Mouse (Mus musculus): Measurements from ENCODE around the gene Ccdc34. TPM values are rescaled to one million over a fixed set of nuclear protein-coding genes. Genes with fewer than 3 reads are reported as not detected.

Ccdc34 gene
- 1 to 10 TPM; 4.5 to 6.6 TPM for polyA plus RNA-seq (2017; shearing (Covaris generic))

DNA sequence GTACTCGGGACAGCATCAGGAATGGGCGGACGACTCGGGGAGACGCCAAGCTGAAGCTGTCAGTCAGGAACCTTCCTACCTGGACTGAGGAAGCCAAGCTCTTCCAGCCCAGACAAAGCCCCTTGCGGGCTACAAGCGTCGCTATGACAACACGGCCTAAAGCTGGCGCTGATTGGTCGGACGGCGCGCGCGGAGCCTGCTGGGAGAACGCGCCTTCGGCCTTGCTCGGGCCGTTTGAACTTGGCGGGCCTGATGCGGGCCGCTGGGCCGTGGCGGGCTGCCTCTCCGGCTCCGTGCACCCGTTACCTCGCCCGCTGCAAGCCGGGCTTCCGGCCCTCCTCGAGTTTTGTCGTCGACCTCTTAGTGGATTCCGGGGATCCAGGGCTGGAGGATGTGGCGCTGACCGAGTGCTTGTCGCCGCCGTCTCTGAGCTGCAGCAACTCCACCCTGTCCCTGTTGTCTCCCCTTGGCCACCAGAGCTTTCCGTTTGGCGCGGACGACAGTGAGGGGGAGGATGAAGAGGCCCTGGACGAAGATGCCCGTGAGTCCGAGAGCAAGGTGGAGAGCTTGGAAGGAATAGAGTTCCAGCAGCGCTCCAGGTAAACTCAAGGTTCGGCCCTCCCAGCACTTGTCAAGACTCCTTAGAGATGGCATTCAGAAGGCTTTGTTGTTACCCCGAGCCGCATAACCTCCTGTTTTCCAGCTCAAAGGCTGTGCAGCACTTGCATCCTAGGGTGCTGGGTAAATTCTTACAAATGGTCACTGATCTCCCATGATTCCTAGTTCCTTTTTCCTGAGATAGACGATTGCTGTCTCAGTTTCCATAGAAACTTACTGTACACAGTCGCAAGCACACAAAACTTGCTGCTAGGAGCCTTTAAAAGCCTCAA lies at the start of gene Ccdc34:
Gene Ccdc34, plus strand, starts transcription at position 202 of the 890 bp plus-strand sequence.
- peak; percentile 96 for ATAC-seq

DNA sequence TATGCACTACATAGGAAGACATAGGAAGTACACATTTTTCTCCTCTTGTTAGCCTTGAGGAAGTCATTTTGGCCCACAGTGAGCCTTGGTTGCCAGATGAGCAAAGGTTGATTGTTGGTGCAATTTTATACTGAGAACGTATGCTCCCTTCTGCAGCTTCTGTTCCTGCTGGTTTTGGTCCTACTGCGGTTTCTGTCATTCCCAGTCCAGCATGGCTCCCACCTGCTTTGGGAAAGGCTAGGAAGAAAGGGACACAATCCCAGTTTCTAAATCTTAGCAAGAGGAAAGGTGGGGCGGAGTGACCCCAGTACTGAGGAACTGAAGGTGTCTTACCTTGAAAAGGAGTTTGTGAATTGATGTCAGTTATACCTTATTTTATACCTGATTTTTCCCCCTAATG lies 48.2 kb upstream of the Ccdc34 start:
- no peak for ATAC-seq

DNA sequence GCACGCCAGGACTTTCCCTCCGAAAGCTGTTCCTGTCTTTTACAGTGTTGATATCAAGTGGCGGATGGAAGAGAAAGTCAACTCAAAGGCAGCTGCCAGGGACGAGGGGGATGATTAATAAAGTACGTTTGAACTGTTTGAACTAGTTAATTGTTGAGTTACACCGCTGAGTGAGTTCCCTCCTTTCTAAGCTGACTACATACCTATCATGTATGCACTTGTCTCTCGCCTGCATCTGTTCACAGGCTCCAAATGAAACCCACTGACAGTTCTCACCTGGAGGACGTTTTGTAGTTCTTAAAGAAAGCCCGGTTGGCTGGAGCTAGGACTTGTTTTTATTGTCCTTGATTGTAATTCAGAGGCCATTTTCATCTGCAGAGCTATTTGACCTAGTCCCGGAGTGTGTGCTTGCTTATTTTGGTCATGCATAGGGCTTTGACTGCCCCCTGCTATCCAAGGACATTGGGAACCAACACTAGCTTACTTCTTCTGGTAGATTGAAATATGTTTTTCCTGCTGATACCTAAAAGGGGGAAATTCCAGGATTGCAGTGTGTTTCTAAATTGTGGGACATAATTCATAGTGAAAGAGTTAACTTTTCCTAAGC lies 47.6 kb upstream of the Ccdc34 start:
- ATAC-seq = no peak

DNA sequence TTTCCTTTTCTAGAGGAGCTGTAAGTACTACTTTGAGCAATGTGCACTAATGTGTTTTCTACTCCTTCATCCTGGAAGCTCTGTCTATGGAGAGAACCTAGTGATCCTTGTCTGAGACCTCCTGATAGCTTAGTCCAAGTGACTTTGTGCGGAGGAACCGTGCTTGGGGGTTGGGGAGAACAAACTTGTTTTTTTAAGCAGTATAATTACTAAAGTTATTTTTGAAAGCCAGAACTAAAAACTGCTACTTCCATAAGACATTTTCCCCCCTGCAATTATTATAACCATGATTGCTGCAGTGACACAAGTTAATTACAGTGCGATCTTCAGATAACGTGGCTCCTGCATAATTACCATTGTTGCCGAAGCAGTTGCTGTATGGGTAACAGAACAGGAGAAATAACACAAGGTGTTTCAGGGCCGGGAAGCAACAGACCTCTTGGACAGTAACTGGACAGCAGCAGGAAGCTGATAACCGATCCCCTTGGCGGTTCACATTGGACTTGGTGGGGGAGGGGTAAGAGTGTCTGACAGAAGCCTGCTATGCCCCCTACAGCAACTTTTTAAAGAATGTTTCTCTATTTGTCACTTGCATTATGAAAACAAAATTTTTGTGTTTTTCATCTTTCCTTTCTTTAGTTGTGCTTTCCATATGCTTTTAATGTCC lies 46.7 kb upstream of the Ccdc34 start:
- no peak for ATAC-seq

DNA sequence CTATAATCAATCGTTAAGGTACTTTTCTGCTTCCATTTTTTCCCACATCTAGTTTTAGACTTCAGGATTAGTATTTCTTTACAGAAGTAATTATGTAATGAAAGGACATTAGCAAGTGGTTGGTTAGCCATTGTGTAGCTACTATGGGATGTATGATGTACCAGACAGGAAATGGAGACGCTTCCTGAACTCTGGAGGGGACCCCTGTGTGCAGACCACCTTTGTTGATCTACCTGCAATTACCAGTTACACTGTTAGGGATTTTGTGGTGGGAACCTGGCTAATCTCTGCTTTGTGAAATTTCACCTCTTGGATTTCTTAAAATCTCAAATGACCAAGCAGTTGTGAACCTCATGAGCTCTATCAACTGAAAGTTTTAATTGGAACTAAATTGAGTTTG lies 45.3 kb upstream of the Ccdc34 start:
- ATAC-seq = no peak

DNA sequence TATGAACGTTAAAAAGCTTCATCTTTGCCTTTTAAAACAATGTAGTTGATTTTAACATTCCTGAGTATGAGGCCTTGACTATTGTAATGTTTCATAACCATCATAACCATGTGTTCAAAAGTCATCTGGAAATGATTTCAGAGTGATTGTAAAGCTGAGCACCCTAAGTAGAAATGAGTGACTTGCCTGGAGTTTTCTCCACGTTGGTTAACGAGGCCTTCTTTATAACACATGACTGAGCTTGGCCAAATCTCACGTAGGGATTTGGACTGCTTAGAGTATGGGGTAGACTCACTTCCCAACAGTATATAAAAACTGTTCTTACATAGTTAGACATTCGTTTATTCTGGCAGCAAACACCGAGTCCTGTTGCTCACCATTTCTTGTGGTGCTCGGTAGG lies 44.7 kb upstream of the Ccdc34 start:
- no peak for ATAC-seq

DNA sequence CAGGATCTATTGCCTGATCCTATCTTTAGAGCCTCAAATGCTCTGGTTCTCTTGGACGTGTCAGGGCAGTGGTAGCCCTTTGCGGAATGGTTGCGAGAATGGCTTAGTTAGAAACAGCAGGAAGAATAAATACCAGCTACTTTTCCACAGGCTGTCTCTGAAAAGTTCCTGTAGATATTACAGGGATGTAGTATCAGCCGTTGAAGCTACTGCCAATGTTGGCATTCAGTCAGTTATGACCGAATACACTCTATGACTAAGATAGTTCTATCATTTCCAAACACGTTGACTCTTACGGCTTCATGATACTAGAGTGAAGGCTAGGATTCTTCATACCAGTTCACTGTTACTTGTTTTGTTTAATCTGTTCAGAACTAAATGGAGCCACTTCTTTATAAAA lies 42.8 kb upstream of the Ccdc34 start:
- no peak for ATAC-seq

DNA sequence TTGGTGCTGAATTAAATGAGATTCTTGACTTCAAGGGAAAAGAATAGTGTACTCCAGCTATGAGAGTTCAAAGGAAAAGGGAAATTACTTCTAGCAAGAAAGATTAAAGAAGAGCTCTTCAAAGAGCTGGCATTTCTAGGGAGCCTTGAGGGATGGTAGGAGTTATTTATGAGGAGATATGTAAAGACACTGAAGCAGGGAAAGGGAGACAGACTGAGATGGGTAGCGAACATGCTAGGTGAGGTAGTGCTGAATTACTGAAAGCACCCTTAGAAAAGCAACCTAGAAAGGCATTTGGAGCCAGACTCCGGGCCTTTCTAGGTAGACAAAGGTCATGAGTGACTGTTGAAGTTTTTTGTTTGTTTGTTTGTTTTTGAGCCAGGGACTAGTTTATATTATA lies 41.4 kb upstream of the Ccdc34 start:
- no peak for ATAC-seq

DNA sequence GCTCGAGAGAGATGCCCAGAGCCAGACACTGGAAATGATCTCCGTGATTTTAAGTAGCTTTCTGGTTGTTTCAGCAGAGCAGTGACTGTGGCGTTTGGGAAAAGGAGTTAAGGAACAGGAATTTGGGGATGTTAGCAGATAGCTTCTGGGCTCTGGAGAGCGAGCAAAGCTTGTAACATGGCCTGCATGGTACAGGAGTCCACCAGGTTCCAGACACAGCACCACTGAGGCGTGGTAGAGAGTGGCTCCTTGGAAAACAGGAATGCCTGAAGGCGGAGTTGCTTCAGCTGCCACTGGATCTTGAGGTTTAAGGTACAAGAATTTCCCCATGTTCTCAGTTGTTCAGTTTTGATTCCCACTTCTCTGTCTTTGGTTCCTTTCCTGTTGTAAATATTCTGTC lies 40.3 kb upstream of the Ccdc34 start:
- no peak for ATAC-seq

DNA sequence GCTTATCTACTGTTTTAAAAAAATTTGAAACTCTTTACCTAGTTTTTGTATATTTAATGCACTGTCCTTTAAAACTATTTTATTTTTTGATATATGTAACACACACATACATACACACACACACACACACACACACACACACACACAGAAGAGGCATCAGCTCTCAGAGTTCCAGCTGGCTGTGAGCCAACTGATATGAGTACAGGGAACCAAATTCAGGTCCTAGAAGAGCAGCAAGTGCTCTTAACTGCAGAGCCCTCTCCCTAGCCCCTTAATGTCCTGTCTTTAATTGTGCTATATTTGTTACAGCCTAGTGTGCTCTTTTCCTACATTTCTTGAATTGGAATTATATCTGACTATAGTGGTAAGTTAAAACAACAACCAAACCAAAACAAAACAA lies 38.4 kb upstream of the Ccdc34 start:
- ATAC-seq = no peak

DNA sequence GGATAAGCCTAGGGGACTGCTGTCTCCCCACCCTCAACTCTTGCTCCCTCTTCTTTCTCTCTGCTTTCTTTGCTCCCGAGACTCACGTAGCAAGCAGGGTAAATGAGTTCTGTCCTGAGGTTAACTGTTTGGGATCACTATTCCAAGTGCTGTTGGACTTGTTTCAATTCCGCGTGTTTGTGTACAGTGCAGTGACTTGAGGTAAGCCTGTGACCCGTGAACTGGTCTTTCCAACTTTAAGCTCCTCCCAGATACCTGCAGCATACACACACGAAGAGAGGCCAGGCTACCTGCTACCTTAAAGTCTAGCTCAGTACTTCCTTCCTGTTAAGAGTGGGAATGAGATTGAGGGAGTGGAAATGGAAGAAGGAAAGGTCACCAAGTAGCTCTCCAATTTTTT lies 34.2 kb upstream of the Ccdc34 start:
- no peak for ATAC-seq

DNA sequence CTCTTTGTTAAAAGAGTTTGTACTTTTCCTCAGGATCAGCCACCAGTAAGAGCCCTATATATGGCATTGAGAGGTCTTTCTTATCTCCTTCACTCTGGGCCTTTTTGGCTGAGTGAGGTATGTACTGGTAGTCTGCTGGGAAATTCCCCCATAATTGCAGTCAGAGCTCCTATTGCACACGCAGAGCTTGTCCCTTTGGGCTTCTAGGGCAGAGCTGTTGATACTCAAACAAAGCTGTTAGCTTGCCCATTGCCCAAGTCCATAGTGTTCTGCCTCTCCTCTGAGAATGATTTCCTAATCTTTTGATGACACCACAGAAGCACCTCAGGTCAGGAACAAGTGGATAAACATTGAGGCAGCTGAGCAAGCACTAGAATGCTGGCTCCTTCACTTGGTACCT lies 32.7 kb upstream of the Ccdc34 start:
- no peak for ATAC-seq

DNA sequence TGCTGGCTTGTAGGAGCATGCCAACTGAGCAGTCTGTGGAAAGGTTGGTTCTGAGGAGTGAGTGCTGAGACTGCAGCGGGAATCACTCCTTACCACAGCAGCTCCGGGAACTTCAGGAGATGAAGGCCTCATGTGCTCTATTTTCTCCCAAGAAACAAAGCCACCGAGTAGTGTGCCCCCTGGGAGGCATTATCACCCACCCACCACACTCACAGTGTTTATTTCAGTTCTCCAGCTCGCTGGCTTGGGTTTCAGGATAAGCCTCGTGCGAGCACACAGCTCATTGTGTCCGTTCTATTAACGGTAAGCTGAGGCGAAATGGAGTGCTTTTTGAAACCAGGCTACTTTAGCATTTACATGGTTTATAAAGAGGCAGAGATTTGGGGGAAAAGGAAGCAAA lies 32.1 kb upstream of the Ccdc34 start:
- ATAC-seq = no peak

DNA sequence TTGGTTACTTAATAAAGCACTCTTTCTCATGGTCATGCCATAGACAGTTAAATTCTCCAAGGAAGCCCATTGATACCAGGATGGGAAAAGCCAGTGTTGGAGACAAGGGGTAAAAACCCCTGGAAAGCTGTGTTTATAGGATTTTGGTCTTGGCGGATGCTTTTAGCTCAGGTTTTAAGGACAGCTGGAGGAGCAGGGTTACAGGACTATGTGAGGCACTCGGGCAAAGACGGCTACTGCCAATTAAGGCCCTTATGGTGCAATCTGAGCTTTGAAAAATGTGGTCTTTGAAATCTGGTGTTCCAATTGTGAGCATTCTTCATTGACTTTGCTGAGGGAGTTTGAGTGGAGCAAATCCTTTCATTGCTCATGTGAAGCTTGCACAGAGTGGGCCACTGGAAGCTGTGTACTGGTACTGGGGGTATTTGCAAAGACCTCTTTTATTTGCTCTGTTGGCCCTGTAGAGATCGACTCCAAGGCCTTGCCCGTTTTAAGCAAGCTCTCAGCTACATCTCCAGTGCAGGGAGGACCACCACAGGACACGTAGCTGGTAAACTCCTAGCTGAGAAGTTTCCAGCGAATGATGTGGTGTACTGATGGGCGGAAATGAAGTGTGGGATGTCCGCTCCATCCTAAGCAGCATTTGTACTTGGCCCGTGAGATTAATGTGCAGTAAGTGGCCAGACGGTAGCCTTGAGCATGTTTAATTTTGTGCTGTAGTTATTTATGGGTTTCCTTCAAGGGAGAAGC lies 31.4 kb upstream of the Ccdc34 start:
- ATAC-seq = no peak

DNA sequence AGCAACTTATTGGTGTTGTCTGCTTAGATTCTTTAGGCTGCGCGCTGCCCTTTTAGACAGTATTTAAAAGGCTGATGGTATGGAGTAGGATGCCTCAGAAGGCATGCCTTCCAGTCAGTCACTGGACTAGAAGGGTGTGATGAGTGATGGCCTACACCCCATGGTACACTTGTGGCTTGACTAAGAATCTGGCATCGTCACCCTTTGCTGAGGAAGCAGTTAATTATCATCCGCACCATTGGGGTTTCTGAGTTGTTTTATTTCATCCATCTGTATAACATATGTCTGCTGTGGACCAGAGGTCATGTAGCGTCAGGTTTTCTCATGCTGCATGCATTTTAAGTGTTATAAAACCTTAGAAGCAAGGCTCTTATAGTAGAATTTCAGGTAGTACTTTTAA lies 29.7 kb upstream of the Ccdc34 start:
- ATAC-seq = no peak

DNA sequence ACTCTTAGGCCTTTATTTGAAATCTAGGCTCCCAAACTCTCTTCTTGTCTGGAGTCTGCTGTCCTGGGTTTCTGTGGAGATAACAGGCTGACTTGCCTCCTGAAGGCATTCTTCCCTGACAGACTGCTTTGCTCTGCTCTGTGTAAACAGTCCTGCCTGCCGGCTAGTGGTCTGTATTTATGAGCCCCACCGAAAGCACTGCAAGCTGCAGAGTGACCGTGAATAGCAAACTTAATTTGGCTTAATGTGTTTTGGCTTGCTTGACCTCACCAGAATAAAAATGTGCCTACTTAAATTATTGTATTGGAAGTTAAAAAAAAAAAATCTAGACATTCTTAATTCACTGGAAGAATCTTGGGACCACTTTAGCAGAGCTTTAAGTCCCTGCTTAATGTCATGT lies 28.4 kb upstream of the Ccdc34 start:
- ATAC-seq = no peak

DNA sequence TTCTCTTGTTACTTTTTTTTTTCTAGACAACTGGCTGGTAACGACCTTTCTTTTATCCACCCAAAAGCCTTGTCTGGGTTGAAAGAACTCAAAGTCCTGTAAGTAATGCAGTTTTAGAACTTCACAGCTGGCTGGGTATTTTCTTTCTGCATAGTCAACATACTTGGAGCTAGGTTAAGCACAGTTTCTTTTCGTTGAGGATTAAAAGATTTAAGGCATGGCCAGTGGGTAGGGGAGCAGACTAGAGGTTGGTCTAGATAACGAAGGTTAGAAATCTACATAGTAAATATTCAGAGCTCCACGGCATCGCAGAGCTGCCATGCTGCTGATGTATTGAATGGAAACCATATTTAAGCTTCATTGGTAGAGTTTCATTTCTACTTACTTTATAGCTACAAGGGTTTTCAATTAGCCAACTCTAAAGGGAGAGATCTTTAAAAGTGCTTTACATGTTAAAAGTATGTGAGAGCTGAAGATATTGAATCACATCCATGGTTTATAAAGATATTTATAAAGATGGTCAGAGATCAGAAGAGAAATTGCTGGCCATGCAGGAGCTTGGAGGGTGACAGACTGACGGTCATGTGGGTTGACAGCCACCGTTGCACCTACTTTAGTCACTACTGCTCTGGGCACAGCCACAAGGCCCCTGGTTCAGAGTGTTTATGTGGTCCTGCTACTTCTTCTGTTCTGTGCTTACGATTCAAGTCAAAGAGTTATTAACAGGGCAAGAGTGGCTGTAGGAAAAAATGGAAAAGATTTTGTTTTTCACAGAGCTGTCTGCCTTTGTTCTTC lies 27.7 kb upstream of the Ccdc34 start:
- ATAC-seq = no peak

DNA sequence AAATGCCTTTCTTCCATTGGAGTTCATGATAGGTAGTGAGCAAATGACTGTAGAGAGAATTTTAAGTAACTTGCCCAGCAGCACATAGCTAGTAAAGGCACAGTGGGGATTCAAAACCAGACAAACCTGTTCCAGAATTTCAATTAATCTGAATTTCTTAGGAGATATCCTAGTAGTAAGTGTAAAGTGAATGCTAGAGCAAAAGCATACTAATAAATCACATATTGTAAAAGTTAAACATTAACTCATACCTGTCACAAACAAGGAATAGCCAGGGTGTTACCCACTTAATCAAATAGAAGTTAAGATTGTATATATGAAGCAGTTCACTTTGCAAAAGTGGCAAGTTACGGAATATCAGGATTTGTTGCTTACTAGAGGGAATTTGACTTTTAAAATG lies 25.9 kb upstream of the Ccdc34 start:
- no peak for ATAC-seq

DNA sequence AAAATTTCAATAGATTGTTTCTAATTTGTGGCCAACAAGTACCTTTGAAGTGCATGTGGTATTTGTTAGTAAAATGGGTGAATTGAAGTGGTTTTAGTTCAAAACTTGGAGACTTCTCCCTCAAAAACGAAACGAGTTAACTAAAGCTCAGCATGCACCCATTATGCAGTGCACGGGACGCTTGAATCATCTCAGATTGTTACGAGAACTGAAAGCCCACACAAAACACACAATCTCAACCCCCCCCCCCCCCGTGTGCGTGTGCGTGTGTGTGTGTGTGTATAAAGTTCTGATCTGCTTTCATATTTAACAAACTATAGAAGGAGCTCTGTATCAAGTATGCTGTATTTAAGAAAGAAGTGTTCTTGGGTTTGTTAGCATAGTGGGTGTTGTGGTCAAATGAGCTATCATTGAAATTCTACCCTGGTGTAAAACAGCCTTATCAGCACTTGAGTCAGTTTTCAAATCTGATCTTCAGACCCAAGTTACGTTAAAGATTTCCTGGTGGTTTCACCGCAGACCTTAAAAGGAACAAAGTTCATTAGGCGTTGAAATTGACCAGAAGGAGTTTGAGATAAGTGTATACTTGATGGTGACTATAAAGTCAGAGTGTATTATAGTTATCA lies 25.1 kb upstream of the Ccdc34 start:
- ATAC-seq = no peak

DNA sequence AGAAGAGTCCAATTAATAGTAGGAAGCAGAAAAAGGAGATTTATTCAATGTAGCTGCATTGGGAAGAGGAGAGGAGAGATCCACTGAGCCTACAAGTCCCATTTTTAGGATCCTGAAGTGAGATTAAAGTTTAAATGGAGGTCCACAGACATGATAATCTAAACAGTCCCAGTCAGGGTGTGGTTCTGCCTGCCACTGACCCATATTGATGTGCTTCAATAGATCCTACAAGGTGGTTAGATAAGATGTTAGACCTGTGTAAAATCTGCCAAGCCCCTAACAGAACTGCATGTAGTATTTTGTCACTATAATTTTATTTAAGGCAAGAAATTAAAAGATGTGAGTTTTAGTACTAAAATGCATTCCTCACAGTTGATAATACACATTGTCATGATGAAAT lies 24.2 kb upstream of the Ccdc34 start:
- ATAC-seq = no peak

DNA sequence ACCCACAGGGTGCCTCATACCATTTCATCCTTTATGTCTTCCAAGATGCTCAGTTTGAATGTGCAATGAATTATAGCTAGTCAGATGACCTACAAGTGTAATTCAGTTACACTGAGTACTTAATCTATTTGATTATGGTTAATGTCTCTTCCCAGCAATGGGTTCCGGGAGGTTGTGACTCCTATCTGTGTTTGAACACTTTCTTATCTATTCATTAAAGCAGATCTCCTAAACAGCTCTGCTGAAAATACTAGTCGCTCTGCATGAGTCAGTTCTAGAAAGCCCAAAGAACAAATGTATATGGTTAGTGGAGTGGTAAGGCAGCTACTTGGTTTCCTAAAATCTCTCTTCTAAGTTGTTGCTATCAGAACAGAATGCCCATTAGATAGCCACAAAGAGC lies 22.6 kb upstream of the Ccdc34 start:
- ATAC-seq = no peak

DNA sequence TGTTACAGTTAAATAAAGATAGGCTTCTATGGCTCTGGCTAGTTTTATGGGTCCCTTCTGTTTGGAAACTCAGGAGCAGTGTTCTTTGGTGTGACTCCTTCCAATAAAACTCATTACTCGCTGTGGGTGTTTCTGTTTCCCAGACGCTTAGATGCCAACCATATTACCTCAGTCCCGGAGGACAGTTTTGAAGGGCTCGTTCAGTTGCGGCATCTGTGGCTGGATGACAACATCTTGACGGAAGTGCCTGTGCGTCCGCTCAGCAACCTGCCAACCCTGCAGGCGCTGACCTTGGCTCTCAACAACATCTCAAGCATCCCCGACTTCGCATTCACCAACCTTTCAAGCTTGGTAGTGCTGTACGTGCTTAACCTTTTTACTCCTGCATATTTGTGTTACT lies 21.2 kb upstream of the Ccdc34 start:
- no peak for ATAC-seq
